Mouse (Mus musculus): ENCODE measurements around the gene Ahnak. TPM values are rescaled to one million over a fixed set of nuclear protein-coding genes. Genes with fewer than 3 reads are reported as not detected.
"Not testable (repeated sequence)": the region's sequence is repeated elsewhere in the genome, so short reads cannot be mapped to it uniquely, and the experiment has no call there.

The Ahnak gene
- polyA plus RNA-seq, 1 experiment = 11.2 TPM

DNA sequence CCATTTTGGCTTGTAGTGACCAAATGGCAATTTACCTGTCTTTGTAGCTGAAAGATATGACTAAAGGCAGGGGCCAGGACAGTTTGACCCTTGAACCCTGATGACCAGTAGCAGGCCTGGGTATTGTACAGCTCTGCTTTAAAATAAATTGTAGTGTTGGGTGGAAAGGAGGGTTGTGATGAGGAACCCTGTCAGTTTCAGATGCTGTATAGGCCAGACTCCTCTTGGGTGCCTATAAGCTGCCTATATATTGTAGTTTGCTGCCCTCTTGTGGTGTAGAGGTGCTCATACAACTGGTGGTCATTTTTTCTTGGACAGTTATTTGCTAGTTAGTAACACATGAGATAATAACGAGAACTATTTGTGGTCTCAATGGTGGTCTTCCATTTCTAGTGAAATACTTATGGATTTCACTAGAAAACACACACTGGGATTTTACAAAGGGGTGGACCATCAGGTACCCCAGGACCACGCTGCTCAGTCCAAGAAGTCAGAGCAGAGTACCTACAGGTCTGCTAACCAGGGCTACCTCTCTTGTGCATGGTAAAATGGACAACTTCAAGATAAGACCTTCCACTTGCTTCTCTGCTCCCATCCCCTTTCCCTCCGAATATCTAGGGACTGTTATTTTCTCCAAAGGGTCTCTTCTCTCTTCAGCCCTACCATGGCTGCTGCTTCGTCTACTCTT is 121.2 kb downstream of the Ahnak start:
- DNase-seq (ENCODE audit: low read depth, low spot score) = peak; percentile 31

DNA sequence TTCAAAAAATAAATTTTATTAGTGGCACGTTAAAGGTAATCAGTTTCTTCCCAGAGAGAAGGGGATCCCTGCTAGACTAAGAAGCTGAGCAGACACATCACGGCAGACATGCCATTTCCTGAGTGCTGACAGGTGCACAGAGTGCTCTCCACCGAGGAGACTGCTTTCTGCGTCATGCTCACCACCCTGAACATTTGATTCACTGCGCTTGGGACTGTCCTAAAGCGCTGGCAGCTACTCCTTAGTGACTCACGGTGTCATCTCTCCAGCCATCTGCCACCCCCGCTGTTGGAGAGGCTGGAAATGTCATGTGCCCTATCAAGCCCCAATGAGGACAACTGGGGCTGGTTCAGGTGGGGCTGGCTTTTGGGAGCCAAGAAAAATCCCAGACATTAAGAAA is 123.0 kb downstream of the Ahnak start:
- DNase-seq (ENCODE audit: low read depth, low spot score) = no peak
- 72% methylated on average over 8 of the region's 8 CpGs for WGBS

More for the DNA sequence above, 121.2 kb downstream of the Ahnak start:
- WGBS = 51% methylated on average over 4 of the region's 4 CpGs

DNA sequence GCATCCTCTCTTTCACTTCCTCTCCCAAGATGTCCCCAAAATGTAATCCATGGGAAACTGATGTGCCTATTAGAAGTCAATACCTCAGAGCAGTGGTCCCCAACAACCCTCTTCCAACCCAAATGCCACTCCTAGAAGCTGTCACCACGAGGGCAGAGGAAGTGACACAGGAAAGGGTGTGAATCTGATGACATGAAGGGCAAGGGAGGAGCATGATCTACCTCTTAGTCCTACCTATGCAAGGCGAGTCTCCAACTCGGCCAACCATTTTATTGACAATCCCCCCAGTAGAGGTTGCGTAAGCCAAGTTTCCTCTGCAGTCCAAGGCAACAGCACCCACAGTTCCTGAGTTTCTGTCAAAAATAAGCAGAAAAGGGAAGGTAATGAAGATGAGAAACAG is 127.2 kb downstream of the Ahnak start:
- 59% methylated on average over 4 of the region's 4 CpGs for WGBS
- DNase-seq (ENCODE audit: low read depth, low spot score) = no peak

DNA sequence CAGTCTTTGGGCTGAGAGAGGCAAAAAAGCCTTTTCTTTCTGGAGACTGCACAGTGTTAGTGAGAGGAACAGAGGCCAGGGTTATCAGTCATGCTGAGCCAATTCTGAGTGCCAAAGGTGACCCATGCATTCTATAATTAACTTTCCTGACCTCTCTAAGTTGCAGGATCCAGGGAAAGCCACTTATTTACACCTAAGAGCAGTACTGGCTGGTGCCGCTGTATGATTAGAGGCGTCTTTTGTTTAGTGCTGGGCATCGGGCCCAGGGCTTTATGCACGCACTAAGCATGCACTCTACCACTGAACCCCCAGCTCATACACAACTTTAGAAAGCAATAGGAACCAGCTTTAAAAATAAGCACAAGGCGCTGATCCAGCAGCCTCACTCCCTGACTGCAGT is 128.2 kb downstream of the Ahnak start:
- WGBS = 78% methylated on average over 5 of the region's 5 CpGs
- no peak for DNase-seq (ENCODE audit: low read depth, low spot score)

DNA sequence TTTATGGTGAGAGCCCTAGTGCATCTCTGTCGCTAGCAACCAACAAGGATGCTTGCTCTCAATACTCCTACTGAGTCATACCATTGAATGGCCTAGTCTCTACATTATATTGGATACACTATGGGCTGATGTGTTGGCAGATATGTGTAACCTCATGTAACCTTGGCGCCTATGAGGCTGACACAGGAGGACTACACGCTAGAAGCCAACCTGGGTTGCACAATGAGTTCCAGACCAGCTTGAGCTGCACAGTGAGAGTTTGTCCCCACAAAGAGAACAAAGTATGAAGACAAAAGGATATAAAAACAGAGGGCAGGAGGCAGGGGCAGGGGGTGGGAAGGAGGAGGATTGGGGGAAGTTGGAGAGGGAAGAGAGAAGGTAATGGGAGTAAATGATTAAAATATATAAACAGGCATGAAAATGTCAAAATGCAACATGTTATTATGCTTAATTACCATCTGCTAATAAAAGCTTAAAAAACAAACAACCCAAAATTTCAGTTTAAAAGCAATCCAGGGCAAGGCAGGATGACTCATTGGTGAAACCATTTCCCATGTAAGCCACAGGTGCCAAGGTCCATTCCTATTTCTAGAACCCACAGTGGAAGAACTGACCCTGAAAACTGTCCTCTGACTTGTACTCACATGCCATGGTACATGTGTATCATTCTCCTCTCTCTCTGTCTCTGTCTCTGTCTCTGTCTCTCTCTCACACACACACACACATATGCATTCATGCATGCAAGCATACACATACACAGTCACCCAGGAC is 130.8 kb downstream of the Ahnak start:
- WGBS = 90% methylated on average over 3 of the region's 3 CpGs
- no peak for DNase-seq (ENCODE audit: low read depth, low spot score)

DNA sequence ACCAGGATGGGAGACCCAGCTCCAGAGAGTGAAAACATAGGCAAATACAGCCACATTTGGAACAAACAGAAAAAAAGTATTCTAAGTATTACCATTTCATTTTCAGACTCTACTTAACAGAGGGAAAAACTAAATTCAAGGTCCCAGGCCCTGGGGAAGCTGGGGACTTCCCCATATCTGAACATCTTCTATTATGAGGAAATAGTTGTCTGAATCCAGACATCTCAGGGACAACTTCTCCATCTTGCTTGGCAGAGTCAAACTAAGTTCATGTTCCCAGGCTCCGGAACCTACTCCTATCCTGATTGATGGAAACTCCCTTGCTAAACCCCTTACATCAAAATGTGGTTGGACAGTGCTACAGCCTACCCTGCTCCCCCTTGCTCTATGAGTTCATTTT is 133.3 kb downstream of the Ahnak start:
- no peak for DNase-seq (ENCODE audit: low read depth, low spot score)
- WGBS = 98% methylated on average over 1 of the region's 1 CpGs

DNA sequence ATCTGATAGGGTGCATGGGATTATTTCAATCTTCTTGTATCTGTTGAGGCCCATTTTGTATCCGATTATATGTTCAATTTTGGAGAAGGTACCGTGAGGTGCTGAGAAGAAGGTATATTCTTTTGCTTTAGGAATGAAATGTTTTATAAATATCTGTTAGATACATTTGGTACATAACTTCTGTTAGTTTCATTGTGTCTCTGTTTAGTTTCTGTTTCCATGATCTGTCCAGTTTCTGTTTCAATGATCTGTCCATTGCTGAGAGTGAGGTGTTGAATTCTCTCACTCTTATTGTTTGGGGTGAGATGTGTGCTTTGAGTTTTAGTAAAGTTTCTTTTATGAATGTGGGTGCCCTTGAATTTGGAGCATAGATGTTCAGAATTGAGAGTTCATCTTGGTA is 134.9 kb downstream of the Ahnak start:
- not testable (repeated sequence) for DNase-seq (ENCODE audit: low read depth, low spot score)
- 93% methylated on average over 2 of the region's 2 CpGs for WGBS

Other genes starting within 250 kb of the Ahnak start
- gene 1700092M07Rik, start 248.6 kb upstream of the Ahnak start, polyA plus RNA-seq (2012; rRNA removed) = not detected in 2 replicates
- gene Stx5a, start 247.9 kb upstream of the Ahnak start, polyA plus RNA-seq (2012; rRNA removed) = 71.7 and 97.3 TPM in 2 replicates
- gene Nxf1, start 232.2 kb upstream of the Ahnak start, polyA plus RNA-seq (2012; rRNA removed) = 79.1 and 92.6 TPM in 2 replicates
- gene Tmem223, start 218.3 kb upstream of the Ahnak start, polyA plus RNA-seq (2012; rRNA removed) = 107 and 131 TPM in 2 replicates
- gene Tmem179b, start 214.8 kb upstream of the Ahnak start, polyA plus RNA-seq (2012; rRNA removed) = 107 and 122 TPM in 2 replicates
- 7.8 and 8.1 TPM in 2 replicates for gene Taf6l, start 202.9 kb upstream of the Ahnak start, polyA plus RNA-seq (2012; rRNA removed)
- gene Polr2g, start 190.7 kb upstream of the Ahnak start, polyA plus RNA-seq (2012; rRNA removed) = 46.2 and 53.1 TPM in 2 replicates
- 1.8 TPM in 2 replicates for gene Zbtb3, start 186.7 kb upstream of the Ahnak start, polyA plus RNA-seq (2012; rRNA removed)
- gene Ttc9c, start 170.0 kb upstream of the Ahnak start, polyA plus RNA-seq (2012; rRNA removed) = 14.8 and 23.6 TPM in 2 replicates
- 16.3 and 21.8 TPM in 2 replicates for gene Hnrnpul2, start 169.3 kb upstream of the Ahnak start, polyA plus RNA-seq (2012; rRNA removed)
- 2.4 and 4.4 TPM in 2 replicates for gene AC129217.1, start 159.5 kb upstream of the Ahnak start, polyA plus RNA-seq (2012; rRNA removed)
- 79.8 and 82.1 TPM in 2 replicates for gene Bscl2, start 151.8 kb upstream of the Ahnak start, polyA plus RNA-seq (2012; rRNA removed)
- gene Gng3, start 150.1 kb upstream of the Ahnak start, polyA plus RNA-seq (2012; rRNA removed) = 1.4 and 1.6 TPM in 2 replicates
- 0.74 and 0.84 TPM in 2 replicates for gene Lrrn4cl, start 138.5 kb upstream of the Ahnak start, polyA plus RNA-seq (2012; rRNA removed)
- gene Ubxn1, start 117.8 kb upstream of the Ahnak start, polyA plus RNA-seq (2012; rRNA removed) = 82.6 and 86.1 TPM in 2 replicates
- gene Uqcc3, start 108.4 kb upstream of the Ahnak start, polyA plus RNA-seq (2012; rRNA removed) = 19.7 and 23.4 TPM in 2 replicates
- 2.2 and 2.3 TPM in 2 replicates for gene Lbhd1, start 105.6 kb upstream of the Ahnak start, polyA plus RNA-seq (2012; rRNA removed)
- not detected in 2 replicates for gene Gm49403, start 105.4 kb upstream of the Ahnak start, polyA plus RNA-seq (2012; rRNA removed)
- 17.7 and 21.0 TPM in 2 replicates for gene 1810009A15Rik, start 100.4 kb upstream of the Ahnak start, polyA plus RNA-seq (2012; rRNA removed)
- not detected in 2 replicates for gene Gm49416, start 100.4 kb upstream of the Ahnak start, polyA plus RNA-seq (2012; rRNA removed)
- 24.4 and 26.9 TPM in 2 replicates for gene Ints5, start 96.3 kb upstream of the Ahnak start, polyA plus RNA-seq (2012; rRNA removed)
- gene Ganab, start 91.2 kb upstream of the Ahnak start, polyA plus RNA-seq (2012; rRNA removed) = 104 and 157 TPM in 2 replicates
- gene B3gat3, start 68.9 kb upstream of the Ahnak start, polyA plus RNA-seq (2012; rRNA removed) = 66.6 and 72.2 TPM in 2 replicates
- gene Rom1, start 59.9 kb upstream of the Ahnak start, polyA plus RNA-seq (2012; rRNA removed) = 6.8 and 8.9 TPM in 2 replicates
- gene Eml3, start 59.7 kb upstream of the Ahnak start, polyA plus RNA-seq (2012; rRNA removed) = 24.3 and 32.1 TPM in 2 replicates
- 30.6 and 32.3 TPM in 2 replicates for gene Mta2, start 47.4 kb upstream of the Ahnak start, polyA plus RNA-seq (2012; rRNA removed)
- 13.6 and 18.5 TPM in 2 replicates for gene Tut1, start 35.4 kb upstream of the Ahnak start, polyA plus RNA-seq (2012; rRNA removed)
- gene Eef1g, start 22.2 kb upstream of the Ahnak start, polyA plus RNA-seq (2012; rRNA removed) = 302 and 315 TPM in 2 replicates
- gene Scgb1a1, start 98.7 kb downstream of the Ahnak start, polyA plus RNA-seq (2012; rRNA removed) = 0.45 and 1.1 TPM in 2 replicates
- 0.79 and 0.96 TPM in 2 replicates for gene Asrgl1, start 146.4 kb downstream of the Ahnak start, polyA plus RNA-seq (2012; rRNA removed)